9 mouse cellular contexts compared by ENCODE assay signal in genomic region chr16:49335916-49336315, GRCm38 (mm10).
A peak's percentile ranks its signal among the peaks of the same experiment; 100 is the strongest.
DNase-seq lines count a peak whose midpoint lies in the region; ATAC-seq and TF ChIP-seq lines count a peak whose summit lies in the region.
"Had no signal": no experiment of that assay in that cellular context is flagged by ENCODE, and none has a peak within 500 bp of the region (broad histone marks: within the 10 kb centered on the region; RNA-seq: fewer than 3 reads in every experiment).

No protein-coding gene starts in this region.

- peak; percentile 75; the same call in 1 of the 2 replicates for ATAC-seq in embryonic facial prominence, embryonic 15.5 days (ENCODE audit: insufficient number of reproducible peaks, low FRiP score, low TSS enrichment, low read depth)
- ATAC-seq: CD4-positive, CD25-positive, alpha-beta regulatory T cell, adult 4 months had no signal

- no peaks in the 10 kb centered on the region for H3K4me1 ChIP-seq in embryonic facial prominence, embryonic 15.5 days
- no peaks in the 10 kb centered on the region for H3K4me1 ChIP-seq in kidney, adult 2 months (ENCODE audit: control insufficient read depth, insufficient read depth, low read length)

- H3K27ac ChIP-seq in embryonic facial prominence, embryonic 15.5 days (replicated peaks), result no peak overlapping the region
- no peak overlapping the region for H3K27ac ChIP-seq in kidney, adult 2 months (ENCODE audit: insufficient read depth, low read depth, low read length)

- no peak overlapping the region for H3K4me2 ChIP-seq in embryonic facial prominence, embryonic 15.5 days (replicated peaks)

- H3K9me3 ChIP-seq in embryonic facial prominence, embryonic 15.5 days (replicated peaks), result no peaks in the 10 kb centered on the region

- DNase-seq in gastrocnemius, postnatal 25 days, result peak; percentile 6
- DNase-seq in gastrocnemius, postnatal 36 days, result no peak
- DNase-seq in Muller cell, postnatal 12 days (ENCODE audit: inconsistent ontology term), result peak; percentile 87
- peak; percentile 29 to 51 for DNase-seq in left cerebral cortex, postnatal 10 days (ENCODE audit: extremely low spot score in 1 of 2, low spot score in 2 of 2)
- no peak for DNase-seq in embryo, embryonic 9.5 days (ENCODE audit: extremely low spot score)
- no peak for DNase-seq in kidney, adult 2 months
- DNase-seq in ovary, postnatal 10 days (ENCODE audit: low spot score), result no peak

- no peak overlapping the region for H3K4me3 ChIP-seq in embryonic facial prominence, embryonic 15.5 days (replicated peaks)
- no peak overlapping the region for H3K4me3 ChIP-seq in kidney, adult 2 months (ENCODE audit: insufficient read depth, low read depth, low read length)

- H3K9ac ChIP-seq in embryonic facial prominence, embryonic 15.5 days, result no peak overlapping the region

- intact Hi-C loops in gastrocnemius, postnatal 36 days (cut with DNase I), result no loop called here
- intact Hi-C loops in left cerebral cortex, postnatal 10 days (cut with DNase I), result no loop called here

- TF ChIP-seq POLR2A in kidney, adult 2 months (IDR thresholded peaks at IDR 0.05; ENCODE audit: low read depth, low read length), result no peak

- H3K36me3 ChIP-seq in embryonic facial prominence, embryonic 15.5 days, result no peaks in the 10 kb centered on the region
- no peaks in the 10 kb centered on the region for H3K36me3 ChIP-seq in kidney, adult 2 months (ENCODE audit: control insufficient read depth, insufficient read depth, low read length)

- H3K27me3 ChIP-seq in embryonic facial prominence, embryonic 15.5 days, result no peaks in the 10 kb centered on the region
- no peaks in the 10 kb centered on the region; the same call in 1 of the 2 replicates for H3K27me3 ChIP-seq in kidney, adult 2 months (replicated peaks; ENCODE audit: control insufficient read depth, insufficient read depth, low read length)

- TF ChIP-seq CTCF in kidney, adult 2 months (conservative IDR thresholded peaks at IDR 0.05; ENCODE audit: insufficient read depth, insufficient read length, low read depth, low read length), result no peak

- 39% methylated on average over 2 of the region's 2 CpGs for WGBS in embryonic facial prominence, embryonic 15.5 days
- WGBS in kidney, adult 2 months, result 44% methylated on average over 2 of the region's 2 CpGs

Comparison
In these comparisons a context has a peak if more than half of its experiments do, and no peak if none do; other contexts are left out.
1. DNase-seq: peak in gastrocnemius, postnatal 25 days (single experiment), Muller cell, postnatal 12 days (single experiment) and left cerebral cortex, postnatal 10 days (2 of 2); none in gastrocnemius, postnatal 36 days (0 of 2), embryo, embryonic 9.5 days (single experiment), kidney, adult 2 months (single experiment) and ovary, postnatal 10 days (single experiment).